Mouse (Mus musculus): Measurements from ENCODE around the gene Atp6v1f. TPM values are rescaled to one million over a fixed set of nuclear protein-coding genes. Genes with fewer than 3 reads are reported as not detected.
A peak's percentile ranks its signal among the peaks of the same experiment; 100 is the strongest.

Atp6v1f gene
- total RNA-seq, 2 experiments from 2014 or later = 183 to 190 TPM

DNA sequence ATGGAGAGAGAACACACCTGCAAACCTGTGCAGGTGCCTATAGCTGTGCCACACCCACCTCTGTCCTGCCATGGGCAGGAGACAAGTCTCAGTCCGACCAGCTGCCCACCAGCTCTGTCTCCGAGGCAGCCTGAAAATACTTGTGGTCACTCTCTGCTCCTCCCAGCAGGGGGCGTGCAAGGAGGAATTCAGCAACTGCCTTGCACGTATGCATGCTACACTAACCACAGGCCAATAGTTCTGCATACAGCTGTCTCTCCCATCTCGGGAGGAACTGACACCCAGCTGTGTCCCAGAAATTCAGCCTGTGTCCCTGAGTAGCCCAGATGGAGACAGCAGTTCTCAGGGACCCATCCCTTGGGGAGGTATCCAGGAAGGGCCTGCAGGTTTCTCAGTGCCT is 49.6 kb downstream of the Atp6v1f start:
- peak; percentile 56 for DNase-seq
- intact Hi-C loops (cut with DNase I) = no loop called here

Other genes starting within 250 kb of the Atp6v1f start
- gene Hilpda, start 195.2 kb upstream of the Atp6v1f start, total RNA-seq (2021) = 10 to 100 TPM in 1 of 2 experiments, 1 to 10 TPM in 1; 9.6 to 10.4 TPM
- gene Fam71f2, start 188.1 kb upstream of the Atp6v1f start, total RNA-seq (2021) = not detected
- not detected for gene Fam71f1, start 148.6 kb upstream of the Atp6v1f start, total RNA-seq (2021)
- 100 to 1,000 TPM; 103 to 107 TPM for gene Calu, start 119.6 kb upstream of the Atp6v1f start, total RNA-seq (2021)
- under 1 TPM in 1 of 2 experiments, not detected in 1; 0.32 TPM for gene Opn1sw, start 79.2 kb upstream of the Atp6v1f start, total RNA-seq (2021)
- gene Ccdc136, start 71.4 kb upstream of the Atp6v1f start, total RNA-seq (2021) = 10 to 100 TPM; 70.7 to 72.5 TPM
- gene Flnc, start 34.5 kb upstream of the Atp6v1f start, total RNA-seq (2021) = 1 to 10 TPM; 4.7 TPM
- under 1 TPM in 1 of 2 experiments, not detected in 1; 0.93 TPM for gene Atp6v1fnb, start 3.7 kb downstream of the Atp6v1f start, total RNA-seq (2021)
- 10 to 100 TPM; 20.6 to 23.8 TPM for gene Kcp, start 40.2 kb downstream of the Atp6v1f start, total RNA-seq (2021)
- gene Irf5, start 58.9 kb downstream of the Atp6v1f start, total RNA-seq (2021) = 1 to 10 TPM; 1.1 to 2.1 TPM
- gene Tnpo3, start 142.2 kb downstream of the Atp6v1f start, total RNA-seq (2021) = 10 to 100 TPM; 92.3 to 97.2 TPM
- gene Tspan33, start 226.5 kb downstream of the Atp6v1f start, total RNA-seq (2021) = 1 to 10 TPM; 7.0 to 8.8 TPM